In genomic region chr5:142693738-142694430, GRCm38 (mm10) we compare ENCODE assay signal across 15 mouse cellular contexts. TPM values are rescaled to one million over a fixed set of nuclear protein-coding genes. Genes with fewer than 3 reads are reported as not detected.
DNase-seq lines count a peak whose midpoint lies in the region; ATAC-seq and TF ChIP-seq lines count a peak whose summit lies in the region.
"Had no signal": no experiment of that assay in that cellular context is flagged by ENCODE, and none has a peak within 500 bp of the region (broad histone marks: within the 10 kb centered on the region; RNA-seq: fewer than 3 reads in every experiment).

No protein-coding gene starts in this region.

- TF ChIP-seq CTCF in MEL (IDR thresholded peaks at IDR 0.05 in 2 of 3, conservative IDR thresholded peaks at IDR 0.05 in 1 of 3; ENCODE audit: control insufficient read depth in 1 of 3, insufficient read depth in 1 of 3, low read depth in 2 of 3, low read length in 3 of 3, poor library complexity in 1 of 3, severe bottlenecking in 1 of 3), result no peak

- no peak overlapping the region for H3K9ac ChIP-seq in hindbrain, embryonic 16.5 days (ENCODE audit: low read depth, low read length)
- H3K9ac ChIP-seq in hindbrain, embryonic 12.5 days, result no peak overlapping the region
- no peak overlapping the region for H3K9ac ChIP-seq in MEL (ENCODE audit: control insufficient read depth, low read depth, low read length, poor library complexity, severe bottlenecking)
- H3K9ac ChIP-seq in heart, embryonic 11.5 days (ENCODE audit: low read depth, low read length), result no peak overlapping the region
- H3K9ac ChIP-seq: hindbrain, embryonic 15.5 days; lung, embryonic 14.5 days had no signal

- H3K79me2 ChIP-seq in MEL (ENCODE audit: control insufficient read depth, insufficient read depth, low read length, poor library complexity), result no peaks in the 10 kb centered on the region

- no peaks in the 10 kb centered on the region for H3K9me3 ChIP-seq in hindbrain, embryonic 16.5 days (ENCODE audit: control insufficient read depth, low read length)
- no peaks in the 10 kb centered on the region for H3K9me3 ChIP-seq in hindbrain, embryonic 12.5 days (replicated peaks)
- H3K9me3 ChIP-seq in MEL (replicated peaks; ENCODE audit: insufficient read depth, low read length), result no peaks in the 10 kb centered on the region
- H3K9me3 ChIP-seq in heart, embryonic 11.5 days (replicated peaks; ENCODE audit: control insufficient read depth, low read length), result no peaks in the 10 kb centered on the region
- H3K9me3 ChIP-seq: embryonic facial prominence, embryonic 10.5 days; hindbrain, embryonic 15.5 days had no signal

- H3K4me3 ChIP-seq in hindbrain, embryonic 16.5 days (ENCODE audit: low read length), result no peak overlapping the region
- H3K4me3 ChIP-seq in hindbrain, embryonic 12.5 days, result no peak overlapping the region
- H3K4me3 ChIP-seq in MEL (ENCODE audit: control insufficient read depth in 1 of 2, insufficient read depth in 1 of 2, low read depth in 2 of 2, low read length in 2 of 2), result no peak overlapping the region
- H3K4me3 ChIP-seq in heart, embryonic 11.5 days (ENCODE audit: low read depth, low read length), result no peak overlapping the region
- H3K4me3 ChIP-seq: embryonic facial prominence, embryonic 10.5 days; erythroblast, embryonic 14.5 days; hindbrain, embryonic 15.5 days; myocyte had no signal

- DNase-seq in MEL (ENCODE audit: low read depth, low spot score), result peak; percentile 11
- DNase-seq in brain, adult 2 months (ENCODE audit: low read depth, low spot score), result peak; percentile 74
- peak; percentile 78 to 79 for DNase-seq in cerebellum, postnatal 14 days

- H3K4me2 ChIP-seq in hindbrain, embryonic 16.5 days (ENCODE audit: low read length), result no peak overlapping the region
- no peak overlapping the region for H3K4me2 ChIP-seq in hindbrain, embryonic 12.5 days (replicated peaks)
- H3K4me2 ChIP-seq in heart, embryonic 11.5 days, result no peak overlapping the region
- H3K4me2 ChIP-seq: hindbrain, embryonic 15.5 days; liver, embryonic 11.5 days; lung, embryonic 14.5 days had no signal

- H3K27ac ChIP-seq in hindbrain, embryonic 16.5 days (ENCODE audit: low read depth, low read length), result peak overlapping the region; percentile 31; the same call in 1 of the 2 replicates
- H3K27ac ChIP-seq in hindbrain, embryonic 12.5 days, result no peak overlapping the region
- no peak overlapping the region for H3K27ac ChIP-seq in MEL (ENCODE audit: control insufficient read depth, low read depth, low read length)
- H3K27ac ChIP-seq in heart, embryonic 11.5 days (ENCODE audit: low read depth, low read length), result no peak overlapping the region
- H3K27ac ChIP-seq: embryonic facial prominence, embryonic 10.5 days; hindbrain, embryonic 15.5 days had no signal

- H3K4me1 ChIP-seq in hindbrain, embryonic 16.5 days (ENCODE audit: control insufficient read depth, insufficient read depth, low read depth, low read length), result peaks cover 7% of the 10 kb centered on the region; the same call in 1 of the 2 replicates
- peaks cover 13% of the 10 kb centered on the region for H3K4me1 ChIP-seq in hindbrain, embryonic 12.5 days
- no peaks in the 10 kb centered on the region for H3K4me1 ChIP-seq in MEL (ENCODE audit: control insufficient read depth in 1 of 2, insufficient read depth in 2 of 2, low read length in 2 of 2)
- no peaks in the 10 kb centered on the region for H3K4me1 ChIP-seq in heart, embryonic 11.5 days (ENCODE audit: control insufficient read depth, insufficient read depth, low read length)
- H3K4me1 ChIP-seq: embryonic facial prominence, embryonic 10.5 days had no signal

- no peak for ATAC-seq in hindbrain, embryonic 16.5 days
- ATAC-seq in hindbrain, embryonic 12.5 days (ENCODE audit: low FRiP score), result no peak
- ATAC-seq in megakaryocyte-erythroid progenitor cell, adult 5-6 weeks (replicated peaks; ENCODE audit: low FRiP score, low TSS enrichment, poor library complexity, severe bottlenecking), result no peak
- ATAC-seq in heart, embryonic 11.5 days (replicated peaks; ENCODE audit: insufficient number of reproducible peaks, low FRiP score, low TSS enrichment), result no peak
- ATAC-seq: CD4-positive, CD25-positive, alpha-beta regulatory T cell, adult 4 months had no signal

- no peak for TF ChIP-seq POLR2A in MEL (IDR thresholded peaks at IDR 0.05; ENCODE audit: control insufficient read depth in 1 of 2, insufficient read depth in 1 of 2, low read depth in 1 of 2, low read length in 2 of 2, poor library complexity in 1 of 2)

- no peaks in the 10 kb centered on the region for H3K36me3 ChIP-seq in hindbrain, embryonic 16.5 days (ENCODE audit: control insufficient read depth, insufficient read depth, low read length)
- no peaks in the 10 kb centered on the region for H3K36me3 ChIP-seq in hindbrain, embryonic 12.5 days
- H3K36me3 ChIP-seq in MEL (ENCODE audit: control insufficient read depth in 1 of 2, insufficient read depth in 2 of 2, low read length in 2 of 2), result no peaks in the 10 kb centered on the region
- H3K36me3 ChIP-seq in heart, embryonic 11.5 days (ENCODE audit: control insufficient read depth, insufficient read depth, low read length), result no peaks in the 10 kb centered on the region
- H3K36me3 ChIP-seq: embryonic facial prominence, embryonic 10.5 days; hindbrain, embryonic 15.5 days had no signal

- TF ChIP-seq RAD21 in MEL (IDR thresholded peaks at IDR 0.05; ENCODE audit: low read depth, low read length), result no peak

- TF ChIP-seq EP300 in MEL (IDR thresholded peaks at IDR 0.05; ENCODE audit: low read depth in 1 of 2, low read length in 2 of 2), result no peak

- WGBS in hindbrain, embryonic 16.5 days, result 42% methylated on average over 8 of the region's 8 CpGs
- 48% methylated on average over 8 of the region's 8 CpGs for whole genome bisulfite sequencing in hindbrain, embryonic 12.5 days
- 60% methylated on average over 8 of the region's 8 CpGs for WGBS in heart, embryonic 11.5 days (ENCODE audit: insufficient replicate concordance)

- H3K27me3 ChIP-seq in hindbrain, embryonic 16.5 days (replicated peaks; ENCODE audit: control insufficient read depth, insufficient read depth, low read length), result no peaks in the 10 kb centered on the region
- H3K27me3 ChIP-seq in hindbrain, embryonic 12.5 days, result peaks cover 5% of the 10 kb centered on the region; the same call in 1 of the 2 replicates
- peaks cover 0 to 6% of the 10 kb centered on the region in 2 experiments; a peak in 2 of 4 replicates for H3K27me3 ChIP-seq in MEL (ENCODE audit: control insufficient read depth in 1 of 2, insufficient read depth in 2 of 2, low read length in 2 of 2)
- peaks cover 20% of the 10 kb centered on the region for H3K27me3 ChIP-seq in heart, embryonic 11.5 days (ENCODE audit: control insufficient read depth, insufficient read depth, low read length)
- H3K27me3 ChIP-seq: hindbrain, embryonic 15.5 days had no signal

TF ChIP-seq in MEL, 35 proteins besides CTCF, POLR2A, EP300 and RAD21:
- TF ChIP-seq NELFE (IDR thresholded peaks at IDR 0.05; ENCODE audit: low read depth, low read length) (no peak), GATA1 (IDR thresholded peaks at IDR 0.05; ENCODE audit: low read depth, low read length) (no peak), ZNF384 (IDR thresholded peaks at IDR 0.05; ENCODE audit: low read depth, low read length) (no peak), POLR2AphosphoS2 (IDR thresholded peaks at IDR 0.05; ENCODE audit: low read length) (no peak), JUND (IDR thresholded peaks at IDR 0.05; ENCODE audit: low read depth, low read length) (no peak), BHLHE40 (IDR thresholded peaks at IDR 0.05; ENCODE audit: borderline replicate concordance, low read depth, low read length) (no peak), KAT2A (conservative IDR thresholded peaks at IDR 0.05; ENCODE audit: low read depth, low read length) (no peak), TCF12 (IDR thresholded peaks at IDR 0.05; ENCODE audit: low read depth, low read length) (no peak), POLR2AphosphoS5 (IDR thresholded peaks at IDR 0.05; ENCODE audit: borderline replicate concordance, low read depth, low read length) (no peak), CHD2 (IDR thresholded peaks at IDR 0.05; ENCODE audit: low read length) (no peak), UBTF (IDR thresholded peaks at IDR 0.05; ENCODE audit: borderline replicate concordance, insufficient read depth, low read depth, low read length) (no peak), MAZ (IDR thresholded peaks at IDR 0.05; ENCODE audit: low read depth, low read length) (no peak), ELF1 (IDR thresholded peaks at IDR 0.05; ENCODE audit: low read depth, low read length) (no peak), ZKSCAN1 (IDR thresholded peaks at IDR 0.05; ENCODE audit: low read depth, low read length) (no peak), HCFC1 (IDR thresholded peaks at IDR 0.05; ENCODE audit: low read depth, low read length) (no peak), TAL1 (IDR thresholded peaks at IDR 0.05; ENCODE audit: low read length) (no peak), SMC3 (IDR thresholded peaks at IDR 0.05; ENCODE audit: low read depth, low read length) (no peak), MAX (IDR thresholded peaks at IDR 0.05; ENCODE audit: low read length) (no peak)
TF ChIP-seq in MEL: peak in this region for 0.

RNA-seq across cellular contexts. Expression of gene Slc29a4, which starts 1.6 kb away (rescaled TPM):
- 87.4 and 98.0 TPM in 2 replicates for polyA plus RNA-seq in hindbrain, embryonic 16.5 days (2015; fragmentation: Nextera tagmentation; extraction: Ambion mirVana)
- 58.5 and 60.2 TPM in 2 replicates for polyA plus RNA-seq in hindbrain, embryonic 12.5 days (2016; fragmentation: Nextera tagmentation; extraction: Ambion mirVana)
- total RNA-seq in MEL (2012; rRNA removed), result not detected in 2 replicates
- polyA plus RNA-seq in MEL (2012; ENCODE audit: insufficient read depth in 1 of 2, insufficient read length in 2 of 2, low read depth in 1 of 2, low replicate concordance in 2 of 2, missing spikeins in 1 of 2), result not detected
- not detected in 2 replicates for total RNA-seq in megakaryocyte-erythroid progenitor cell, adult 5-6 weeks (2014; fragmentation: Nextera tagmentation)
- not detected in 2 replicates for total RNA-seq in megakaryocyte-erythroid progenitor cell, adult 5-6 weeks (2017)
- polyA plus RNA-seq in heart, embryonic 11.5 days (2014; fragmentation: Nextera tagmentation; extraction: Ambion mirVana), result 2.1 and 3.1 TPM in 2 replicates
- total RNA-seq: granulocyte monocyte progenitor cell, adult 5-6 weeks had no signal
- polyA plus RNA-seq: erythroblast, embryonic 14.5 days; myocyte had no signal

Comparison
In these comparisons a context has a peak if more than half of its experiments do, and no peak if none do; other contexts are left out.
1. DNase-seq: peak in every context shown above with its lines; median percentile 78 in cerebellum, postnatal 14 days; 74 in brain, adult 2 months; 11 in MEL.
2. RNA of gene Slc29a4, which starts 1.6 kb away (polyA plus RNA-seq): 87.4 to 98.0 TPM in hindbrain, embryonic 16.5 days and 58.5 to 60.2 TPM in hindbrain, embryonic 12.5 days; 2.1 to 3.1 TPM in heart, embryonic 11.5 days and not detected in MEL; every median in the first group is over 10 times any median in the second.